Mouse (Mus musculus) spleen, adult 2 months (tissue): ENCODE data around the gene Tmem209. TPM values are rescaled to one million over a fixed set of nuclear protein-coding genes. Genes with fewer than 3 reads are reported as not detected.

Experiments
- DNase-seq, 2 experiments: peaks; one replicate each; pipeline versions ENCODE4 v3.0.0 to v3.0.0-alpha.2; 2012 to 2021; ENCODE audit warnings: low spot score in 2 of 2, low read depth in 1 of 2
- H3K27ac ChIP-seq: fragments of 200-500 bp; 2 replicates; pipeline ENCODE4 v1.5.1; 2012; ENCODE audit warnings: low read length, inconsistent platforms; ENCODE audit not compliant: insufficient read depth
- H3K27me3 ChIP-seq: fragments of 200-500 bp; 2 replicates; pipeline ENCODE4 v1.6.1; 2012; ENCODE audit warnings: mild to moderate bottlenecking, moderate library complexity, low read length, inconsistent platforms; ENCODE audit not compliant: control insufficient read depth, insufficient read depth
- H3K36me3 ChIP-seq: fragments of 200-500 bp; 2 replicates; pipeline ENCODE4 v1.6.1; 2012; ENCODE audit warnings: mild to moderate bottlenecking, low read length, inconsistent platforms; ENCODE audit not compliant: control insufficient read depth, insufficient read depth
- H3K4me1 ChIP-seq: fragments of 200-500 bp; 2 replicates; pipeline ENCODE4 v1.6.1; 2011; ENCODE audit warnings: inconsistent platforms; ENCODE audit not compliant: control insufficient read depth, insufficient read depth, insufficient read length
- H3K4me3 ChIP-seq: fragments of 200-500 bp; 2 replicates; pipeline ENCODE4 v1.5.1; 2011; ENCODE audit warnings: mild to moderate bottlenecking, inconsistent platforms; ENCODE audit not compliant: insufficient read depth, insufficient read length; ENCODE audit errors: extremely low read depth
- CTCF ChIP-seq: fragments of 200-500 bp; IDR thresholded peaks from 2 replicates; pipeline ENCODE4 v1.5.1; 2011; ENCODE audit warnings: mild to moderate bottlenecking, inconsistent platforms; ENCODE audit not compliant: insufficient read depth, insufficient read length, insufficient replicate concordance; ENCODE audit errors: extremely low read depth
- POLR2A ChIP-seq: fragments of 200-500 bp; IDR thresholded peaks from 2 replicates; pipeline ENCODE4 v1.6.1; 2011; ENCODE audit warnings: low read depth, low read length, inconsistent platforms
- WGBS: fragments of 180-500 bp; shearing (Covaris S2); methylation state at CpG from one replicate; pipeline ENCODE4 v1.1.7; 2018; 5-methylcytosine and 5-hydroxymethylcytosine counted together
- polyA plus RNA-seq: library from polyadenylated mRNA; depleted of rRNA; stranded (reverse); fragments of >200 nt; gene quantifications from 2 replicates; pipeline ENCODE4 v1.2.3, GENCODE M21; 2012

Gene Tmem209
- polyA plus RNA-seq, 1 experiment: 38.5 TPM

GRCm38 (mm10) chr6:30551644-30552580, 42.3 kb upstream of the Tmem209 start:
- peaks cover 4% of the 10 kb centered on the region; the same call in 1 of the 2 replicates for H3K27me3 ChIP-seq
- TF ChIP-seq POLR2A (no peak), CTCF (no peak)
- H3K27ac ChIP-seq: no peak overlapping the region
- H3K4me1 ChIP-seq: no peaks in the 10 kb centered on the region
- no peak overlapping the region for H3K4me3 ChIP-seq
- DNase-seq: no peak
- H3K36me3 ChIP-seq: no peaks in the 10 kb centered on the region
- 41% methylated on average over 23 of the region's 23 CpGs for WGBS

- peaks cover 4% of the 10 kb centered on the region; the same call in 1 of the 2 replicates for H3K27me3 ChIP-seq
- H3K4me1 ChIP-seq: no peaks in the 10 kb centered on the region
- no peak overlapping the region for H3K27ac ChIP-seq
- TF ChIP-seq CTCF: no peak
- no peak for TF ChIP-seq POLR2A
- no peak for DNase-seq
- no peaks in the 10 kb centered on the region for H3K36me3 ChIP-seq
- H3K4me3 ChIP-seq: no peak overlapping the region
Measured at GRCm38 (mm10) chr6:30551193-30551515, 41.6 kb upstream of the Tmem209 start.

GRCm38 (mm10) chr6:30550496-30551192, 41.1 kb upstream of the Tmem209 start:
- 61% methylated on average over 7 of the region's 7 CpGs for WGBS
- H3K27ac ChIP-seq: no peak overlapping the region
- peaks cover 4% of the 10 kb centered on the region; the same call in 1 of the 2 replicates for H3K27me3 ChIP-seq
- no peaks in the 10 kb centered on the region for H3K36me3 ChIP-seq
- no peak for DNase-seq
- H3K4me3 ChIP-seq: no peak overlapping the region
- H3K4me1 ChIP-seq: no peaks in the 10 kb centered on the region
- no peak for TF ChIP-seq POLR2A
- TF ChIP-seq CTCF: no peak

GRCm38 (mm10) chr6:30549231-30549761, 39.7 kb upstream of the Tmem209 start:
- TF ChIP-seq POLR2A: no peak
- no peak for TF ChIP-seq CTCF
- WGBS: 71% methylated on average over 15 of the region's 15 CpGs
- no peak overlapping the region for H3K27ac ChIP-seq

GRCm38 (mm10) chr6:30547656-30548306, 38.2 kb upstream of the Tmem209 start:
- no peaks in the 10 kb centered on the region for H3K4me1 ChIP-seq
- H3K27ac ChIP-seq: no peak overlapping the region
- no peaks in the 10 kb centered on the region for H3K36me3 ChIP-seq
- TF ChIP-seq POLR2A (no peak), CTCF (no peak)
- WGBS: 66% methylated on average over 9 of the region's 9 CpGs
- H3K27me3 ChIP-seq: peaks cover 4% of the 10 kb centered on the region; the same call in 1 of the 2 replicates
- no peak overlapping the region for H3K4me3 ChIP-seq
- no peak for DNase-seq

More at GRCm38 (mm10) chr6:30549231-30549761, 39.7 kb upstream of the Tmem209 start:
- no peaks in the 10 kb centered on the region for H3K36me3 ChIP-seq
- no peak overlapping the region for H3K4me3 ChIP-seq
- peaks cover 4% of the 10 kb centered on the region; the same call in 1 of the 2 replicates for H3K27me3 ChIP-seq
- DNase-seq: no peak
- no peaks in the 10 kb centered on the region for H3K4me1 ChIP-seq

GRCm38 (mm10) chr6:30547274-30547645, 37.7 kb upstream of the Tmem209 start:
- no peak for DNase-seq
- Histone ChIP-seq H3K4me1 (no peaks in the 10 kb centered on the region), H3K36me3 (no peaks in the 10 kb centered on the region), H3K27me3 (peaks cover 4% of the 10 kb centered on the region; the same call in 1 of the 2 replicates), H3K4me3 (peak overlapping the region; percentile 24; the same call in 1 of the 2 replicates), H3K27ac (no peak overlapping the region)
- WGBS: 7% methylated on average over 17 of the region's 17 CpGs
- no peak for TF ChIP-seq POLR2A
- TF ChIP-seq CTCF: no peak
